Mouse (Mus musculus) heart, embryonic 12.5 days (tissue): Measurements from ENCODE around the gene Pet100. TPM values are rescaled to one million over a fixed set of nuclear protein-coding genes. Genes with fewer than 3 reads are reported as not detected.
"Not testable (repeated sequence)": the region's sequence is repeated elsewhere in the genome, so short reads cannot be mapped to it uniquely, and the experiment has no call there.

Experiments
- ATAC-seq: fragments of 200-750 bp; cut with Nextera tagmentation; 2 replicates; pipeline ENCODE4 v1.8.0; 2017; ENCODE audit warnings: moderate TSS enrichment, moderate library complexity; ENCODE audit not compliant: insufficient number of reproducible peaks, low FRiP score
- H3K27ac ChIP-seq: fragments of 300-500 bp; sonication (generic); 2 replicates; pipeline ENCODE4 v1.5.1; 2016; ENCODE audit warnings: mild to moderate bottlenecking, moderate library complexity; ENCODE audit not compliant: poor library complexity, severe bottlenecking
- H3K27me3 ChIP-seq: fragments of 300-500 bp; sonication (generic); replicated peaks from 2 replicates; pipeline ENCODE4 v1.6.1; 2016; ENCODE audit warnings: mild to moderate bottlenecking, moderate library complexity
- H3K36me3 ChIP-seq: fragments of 300-500 bp; sonication (generic); 2 replicates; pipeline ENCODE4 v1.6.1; 2016; ENCODE audit warnings: mild to moderate bottlenecking, moderate library complexity
- H3K4me1 ChIP-seq: fragments of 300-500 bp; sonication (generic); replicated peaks from 2 replicates; pipeline ENCODE4 v1.6.1; 2016; ENCODE audit warnings: mild to moderate bottlenecking
- H3K4me2 ChIP-seq: fragments of 300-500 bp; sonication (generic); 2 replicates; pipeline ENCODE4 v1.6.1; 2016; ENCODE audit warnings: mild to moderate bottlenecking, moderate library complexity
- H3K4me3 ChIP-seq: fragments of 300-500 bp; sonication (generic); 2 replicates; pipeline ENCODE4 v1.5.1; 2016; ENCODE audit warnings: mild to moderate bottlenecking
- H3K9ac ChIP-seq: fragments of 300-500 bp; sonication (generic); 2 replicates; pipeline ENCODE4 v1.6.1; 2016; ENCODE audit warnings: mild to moderate bottlenecking, moderate library complexity
- H3K9me3 ChIP-seq: fragments of 300-500 bp; sonication (generic); replicated peaks from 2 replicates; pipeline ENCODE4 v1.6.1; 2016; ENCODE audit warnings: mild to moderate bottlenecking, moderate library complexity
- WGBS: fragments of 180-500 bp; shearing (Covaris S2); methylation state at CpG from one replicate; pipeline ENCODE4 v1.1.7; 2016; 5-methylcytosine and 5-hydroxymethylcytosine counted together
- polyA plus RNA-seq: library from polyadenylated mRNA; unstranded; fragments of >200 nt; fragmentation: Nextera tagmentation; extraction: Ambion mirVana; gene quantifications from 2 replicates; pipeline ENCODE4 v1.2.1, GENCODE M21; 2016

Pet100 gene
- polyA plus RNA-seq, result 110 and 115 TPM in 2 replicates

- H3K9ac ChIP-seq, result peak within 1 kb of the TSS; percentile 93
- no peak within 1 kb of the TSS for H3K27ac ChIP-seq
- H3K4me3 ChIP-seq, result peak within 1 kb of the TSS; percentile 94
- under 1% methylated on average over 37 of the region's 37 CpGs for WGBS
- ATAC-seq, result peak; percentile 98
- no peaks in the 10 kb centered on the region for H3K27me3 ChIP-seq
- H3K4me1 ChIP-seq, result peaks cover 17% of the 10 kb centered on the region
- peaks cover 24% of the 10 kb centered on the region for H3K36me3 ChIP-seq
- H3K9me3 ChIP-seq, result no peaks in the 10 kb centered on the region
- peak within 1 kb of the TSS; percentile 84 for H3K4me2 ChIP-seq
Measured at GRCm38 (mm10) chr8:3621199-3621970, at the start of gene Pet100, which contains the start of gene Xab2. Gene Pet100, plus strand, starts transcription at chr8:3621548. Gene Xab2, minus strand, starts transcription at chr8:3621316.

GRCm38 (mm10) chr8:3574546-3574945 lies 46.8 kb upstream of the Pet100 start:
- Histone ChIP-seq H3K4me2 (no peak overlapping the region), H3K36me3 (no peaks in the 10 kb centered on the region), H3K4me3 (no peak overlapping the region), H3K9ac (no peak overlapping the region), H3K27me3 (no peaks in the 10 kb centered on the region), H3K9me3 (no peaks in the 10 kb centered on the region), H3K4me1 (no peaks in the 10 kb centered on the region), H3K27ac (no peak overlapping the region)
- no peak for ATAC-seq
- 86% methylated on average over 3 of the region's 3 CpGs for WGBS

GRCm38 (mm10) chr8:3576211-3576960 lies 45.0 kb upstream of the Pet100 start:
- H3K27ac ChIP-seq, result no peak overlapping the region
- H3K9ac ChIP-seq, result no peak overlapping the region
- 73% methylated on average over 15 of the region's 15 CpGs for WGBS
- no peak overlapping the region for H3K4me2 ChIP-seq
- no peak overlapping the region for H3K4me3 ChIP-seq
- H3K9me3 ChIP-seq, result no peaks in the 10 kb centered on the region
- no peaks in the 10 kb centered on the region for H3K27me3 ChIP-seq
- no peaks in the 10 kb centered on the region for H3K4me1 ChIP-seq
- no peak for ATAC-seq
- H3K36me3 ChIP-seq, result no peaks in the 10 kb centered on the region

GRCm38 (mm10) chr8:3579390-3580364 lies 41.7 kb upstream of the Pet100 start:
- 69% methylated on average over 9 of the region's 9 CpGs for WGBS
- Histone ChIP-seq H3K4me3 (no peak overlapping the region), H3K9ac (no peak overlapping the region), H3K27me3 (no peaks in the 10 kb centered on the region), H3K4me2 (no peak overlapping the region), H3K27ac (no peak overlapping the region), H3K36me3 (no peaks in the 10 kb centered on the region), H3K9me3 (no peaks in the 10 kb centered on the region), H3K4me1 (no peaks in the 10 kb centered on the region)
- no peak for ATAC-seq

- ATAC-seq, result not testable (repeated sequence)
Measured at GRCm38 (mm10) chr8:3581961-3582360, 39.4 kb upstream of the Pet100 start.

GRCm38 (mm10) chr8:3586452-3586851 lies 34.9 kb upstream of the Pet100 start:
- Histone ChIP-seq H3K27me3 (peaks cover 29% of the 10 kb centered on the region), H3K9ac (no peak overlapping the region), H3K36me3 (no peaks in the 10 kb centered on the region), H3K9me3 (no peaks in the 10 kb centered on the region), H3K4me3 (no peak overlapping the region), H3K4me2 (no peak overlapping the region), H3K4me1 (peaks cover 6% of the 10 kb centered on the region; the same call in 1 of the 2 replicates), H3K27ac (no peak overlapping the region)
- 85% methylated on average over 2 of the region's 2 CpGs for WGBS
- no peak for ATAC-seq

More at GRCm38 (mm10) chr8:3581961-3582360, 39.4 kb upstream of the Pet100 start:
- not testable (repeated sequence) for H3K9ac ChIP-seq, H3K9me3 ChIP-seq, H3K4me1 ChIP-seq, H3K36me3 ChIP-seq, H3K27ac ChIP-seq, H3K4me3 ChIP-seq, H3K4me2 ChIP-seq
- H3K27me3 ChIP-seq, result peaks cover 12% of the 10 kb centered on the region
- 86% methylated on average over 3 of the region's 3 CpGs for WGBS

- WGBS, result 8% methylated on average over 7 of the region's 7 CpGs
- peak within 1 kb of the TSS; percentile 90 for H3K4me2 ChIP-seq
- H3K36me3 ChIP-seq, result no peaks in the 10 kb centered on the region
- peak within 1 kb of the TSS; percentile 63 for H3K4me3 ChIP-seq
- no peak within 1 kb of the TSS for H3K27ac ChIP-seq
- H3K4me1 ChIP-seq, result peaks cover 6% of the 10 kb centered on the region; the same call in 1 of the 2 replicates
- H3K9me3 ChIP-seq, result no peaks in the 10 kb centered on the region
- no peak for ATAC-seq
- peaks cover 29% of the 10 kb centered on the region for H3K27me3 ChIP-seq
- H3K9ac ChIP-seq, result peak within 1 kb of the TSS; percentile 71
Measured at GRCm38 (mm10) chr8:3586993-3587390, 34.4 kb upstream of the Pet100 start, which contains the start of gene Camsap3. Gene Camsap3, plus strand, starts transcription at chr8:3587293.

- H3K9me3 ChIP-seq, result no peaks in the 10 kb centered on the region
- H3K27ac ChIP-seq, result no peak overlapping the region
- peaks cover 6% of the 10 kb centered on the region; the same call in 1 of the 2 replicates for H3K4me1 ChIP-seq
- peak overlapping the region; percentile 63 for H3K4me3 ChIP-seq
- peak; percentile 41 for ATAC-seq
- H3K27me3 ChIP-seq, result peaks cover 29% of the 10 kb centered on the region
- WGBS, result under 1% methylated on average over 76 of the region's 77 CpGs
- H3K4me2 ChIP-seq, result peak overlapping the region; percentile 90
- no peaks in the 10 kb centered on the region for H3K36me3 ChIP-seq
- H3K9ac ChIP-seq, result peak overlapping the region; percentile 71
Measured at GRCm38 (mm10) chr8:3587391-3588257, 33.7 kb upstream of the Pet100 start.

GRCm38 (mm10) chr8:3588258-3588633 lies 33.1 kb upstream of the Pet100 start:
- peak overlapping the region; percentile 90 for H3K4me2 ChIP-seq
- H3K36me3 ChIP-seq, result no peaks in the 10 kb centered on the region
- 0 out of 2 replicates have a peak, but pooled peaks have one; percentile 39 for ATAC-seq
- H3K4me1 ChIP-seq, result peaks cover 6% of the 10 kb centered on the region; the same call in 1 of the 2 replicates
- WGBS, result 11% methylated on average over 11 of the region's 11 CpGs
- peak overlapping the region; percentile 63 for H3K4me3 ChIP-seq
- no peaks in the 10 kb centered on the region for H3K9me3 ChIP-seq
- H3K27me3 ChIP-seq, result peaks cover 29% of the 10 kb centered on the region
- peak overlapping the region; percentile 71 for H3K9ac ChIP-seq
- no peak overlapping the region for H3K27ac ChIP-seq

- 53% methylated on average over 3 of the region's 3 CpGs for WGBS
- no peaks in the 10 kb centered on the region for H3K4me1 ChIP-seq
- H3K36me3 ChIP-seq, result no peaks in the 10 kb centered on the region
- ATAC-seq, result no peak
- no peaks in the 10 kb centered on the region for H3K9me3 ChIP-seq
- H3K27me3 ChIP-seq, result peaks cover 5% of the 10 kb centered on the region; the same call in 1 of the 2 replicates
- no peak overlapping the region for H3K4me3 ChIP-seq
- no peak overlapping the region for H3K9ac ChIP-seq
- H3K4me2 ChIP-seq, result no peak overlapping the region
- H3K27ac ChIP-seq, result no peak overlapping the region
Measured at GRCm38 (mm10) chr8:3593470-3593869, 27.9 kb upstream of the Pet100 start.
